Mouse (Mus musculus) left cerebral cortex, postnatal 10 days (tissue): ENCODE measurements around the gene Bcat2. TPM values are rescaled to one million over a fixed set of nuclear protein-coding genes. Genes with fewer than 3 reads are reported as not detected.

Experiments used
- DNase-seq, 2 experiments: peaks; one replicate each; pipeline ENCODE4 v3.0.0; 2021 to 2022; ENCODE audit warnings: low spot score in 2 of 2, mixed read lengths in 1 of 2; ENCODE audit errors: extremely low spot score in 1 of 2
- intact Hi-C: fragments of 180-260 bp; cut with DNase I; formaldehyde crosslinking; loops from one replicate; pipeline ENCODE4 v1.15.1; 2025
- total RNA-seq, 2 experiments: library from RNA; stranded (reverse); gene quantifications; 2 replicates each; pipeline ENCODE4 v1.2.3; 2021

Bcat2 gene
- total RNA-seq, 2 experiments from 2014 or later: 20.9 to 21.8 TPM

DNA sequence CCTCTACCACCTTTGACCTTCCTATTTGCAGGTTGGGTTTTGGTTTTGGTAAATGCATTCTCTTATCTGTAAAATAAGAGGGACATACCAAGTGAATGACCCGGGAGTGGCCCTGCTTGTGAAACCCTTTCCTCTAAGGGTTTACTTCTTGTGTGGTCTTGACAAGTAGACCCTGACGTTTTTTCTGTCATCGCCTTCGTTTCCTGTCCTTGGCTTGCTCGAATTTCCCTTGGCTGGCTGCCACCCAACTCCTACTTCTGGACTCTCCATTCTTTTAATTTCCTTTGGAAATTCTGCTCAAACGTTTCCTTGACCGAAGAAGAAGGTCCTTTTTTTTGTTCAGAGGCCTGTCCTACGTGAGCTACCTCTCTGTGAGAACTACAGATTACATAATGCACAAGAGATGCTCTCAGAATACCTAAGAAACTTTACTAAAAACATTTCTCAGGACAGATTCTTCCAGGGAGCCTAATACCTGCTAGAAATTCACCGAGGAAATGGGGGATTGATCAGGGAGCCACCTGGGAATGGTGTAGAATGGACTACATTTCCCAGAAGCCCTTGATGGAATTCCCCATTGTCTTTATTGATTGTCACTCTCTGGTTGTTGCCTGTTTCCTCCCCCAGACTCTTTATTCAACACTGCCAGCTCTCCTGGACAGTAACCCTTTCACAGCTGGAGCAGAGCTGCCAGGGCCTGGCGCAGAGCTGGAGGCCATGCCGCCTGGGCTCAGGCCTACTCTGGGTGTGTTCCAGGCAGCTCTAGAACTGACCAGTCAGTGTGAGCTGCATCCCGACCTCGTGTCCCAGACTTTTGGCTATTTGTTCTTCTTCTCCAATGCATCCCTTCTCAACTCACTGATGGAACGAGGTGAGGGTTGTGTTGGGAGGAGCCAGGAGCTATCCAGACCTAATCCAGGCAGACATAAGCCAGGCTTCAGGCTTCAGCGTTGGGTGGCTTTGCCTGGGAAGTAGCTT lies 66.0 kb downstream of the Bcat2 start:
- DNase-seq: peak in 1 of 2 experiments; percentile 73
- intact Hi-C loops: no loop called here

DNA sequence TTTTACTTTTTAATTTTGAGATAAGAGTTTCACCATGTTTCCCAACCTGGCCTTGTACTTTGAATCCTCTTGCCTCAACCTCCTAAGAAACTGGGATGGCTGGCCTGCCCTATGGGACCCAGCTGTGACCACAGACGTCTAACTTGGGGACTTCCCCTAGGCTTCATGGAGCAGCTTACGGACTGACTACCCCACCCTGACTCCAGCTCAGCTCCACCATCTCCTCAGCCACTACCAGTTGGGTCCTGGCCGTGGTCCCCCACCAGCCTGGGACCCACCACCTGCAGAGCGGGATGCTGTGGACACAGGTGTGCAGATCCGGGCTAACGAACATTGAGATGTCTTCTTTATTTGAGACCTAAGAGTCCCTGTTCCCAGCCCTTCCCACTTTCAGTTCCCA lies 67.8 kb downstream of the Bcat2 start:
- intact Hi-C loops: no loop called here
- no peak for DNase-seq

DNA sequence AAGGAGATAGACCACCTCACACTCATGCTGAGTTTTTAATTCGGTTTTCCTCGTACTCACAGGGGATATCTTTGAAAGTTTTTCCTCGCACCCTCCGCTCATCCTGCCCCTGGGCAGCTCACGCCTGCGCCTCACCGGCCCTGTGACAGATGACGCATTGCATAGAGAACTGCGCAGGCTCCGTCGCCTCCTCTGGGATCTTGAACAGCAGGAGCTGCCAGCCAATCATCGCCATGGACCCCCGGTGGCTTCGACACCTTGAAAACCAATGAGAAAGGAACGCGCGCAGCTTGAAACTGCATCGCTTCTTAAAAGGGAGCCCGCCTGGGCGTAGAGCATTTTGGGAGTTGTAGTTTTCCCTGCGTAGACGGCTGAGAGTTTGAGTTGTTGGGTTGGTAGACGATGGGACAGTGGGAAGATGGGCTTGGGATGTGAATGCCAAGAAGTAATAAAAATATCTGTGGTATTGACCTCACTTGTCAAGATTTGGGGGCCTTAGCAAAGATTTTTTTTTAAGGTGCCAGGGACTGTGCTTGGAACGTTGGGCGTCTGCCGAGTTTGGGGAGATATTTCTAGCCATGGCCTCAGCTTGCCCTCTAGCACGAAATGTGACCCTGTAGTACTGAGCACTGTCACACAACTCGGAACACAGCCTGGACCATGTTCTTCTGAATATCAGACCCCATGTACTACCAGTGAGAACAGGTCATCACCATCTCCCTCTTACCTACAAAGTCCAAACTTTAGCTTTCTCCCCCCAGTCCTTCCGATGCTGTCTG lies 68.9 kb downstream of the Bcat2 start:
- peak; percentile 96 to 97 for DNase-seq
- intact Hi-C loops: no loop called here

Other genes starting within 250 kb of the Bcat2 start
- gene Trpm4, start 236.4 kb upstream of the Bcat2 start, total RNA-seq: 10 to 100 TPM; 20.5 to 32.2 TPM
- 1 to 10 TPM in 1 of 2 experiments, under 1 TPM in 1; 0.99 to 1.3 TPM for gene Hrc, start 234.9 kb upstream of the Bcat2 start, total RNA-seq
- 100 to 1,000 TPM; 142 to 147 TPM for gene Ppfia3, start 203.1 kb upstream of the Bcat2 start, total RNA-seq
- gene Lin7b, start 199.6 kb upstream of the Bcat2 start, total RNA-seq: 100 to 1,000 TPM; 176 to 192 TPM
- 100 to 1,000 TPM; 352 to 384 TPM for gene Snrnp70, start 174.4 kb upstream of the Bcat2 start, total RNA-seq
- not detected for gene Kcna7, start 164.5 kb upstream of the Bcat2 start, total RNA-seq
- gene Ntf5, start 156.5 kb upstream of the Bcat2 start, total RNA-seq: not detected
- gene Lhb, start 149.3 kb upstream of the Bcat2 start, total RNA-seq: not detected
- 10 to 100 TPM; 16.9 to 17.3 TPM for gene Gys1, start 135.3 kb upstream of the Bcat2 start, total RNA-seq
- gene Ruvbl2, start 132.1 kb upstream of the Bcat2 start, total RNA-seq: 10 to 100 TPM; 31.3 to 41.1 TPM
- gene Ftl1, start 110.3 kb upstream of the Bcat2 start, total RNA-seq: 100 to 1,000 TPM; 445 to 456 TPM
- 10 to 100 TPM; 86.0 to 93.8 TPM for gene Bax, start 103.3 kb upstream of the Bcat2 start, total RNA-seq
- not detected for gene Tulp2, start 88.3 kb upstream of the Bcat2 start, total RNA-seq
- gene Gm45808, start 83.3 kb upstream of the Bcat2 start, total RNA-seq: not detected
- gene Dhdh, start 81.3 kb upstream of the Bcat2 start, total RNA-seq: 1 to 10 TPM; 3.0 to 3.1 TPM
- 100 to 1,000 TPM; 114 to 127 TPM for gene Nucb1, start 59.7 kb upstream of the Bcat2 start, total RNA-seq
- gene Ppp1r15a, start 43.9 kb upstream of the Bcat2 start, total RNA-seq: 10 to 100 TPM; 25.5 to 28.5 TPM
- gene Plekha4, start 43.8 kb upstream of the Bcat2 start, total RNA-seq: 1 to 10 TPM; 1.3 to 2.7 TPM
- gene Hsd17b14, start 15.3 kb upstream of the Bcat2 start, total RNA-seq: under 1 TPM in 1 of 2 experiments, not detected in 1; 0.93 TPM
- gene Fgf21, start 45.3 kb downstream of the Bcat2 start, total RNA-seq: not detected
- under 1 TPM; 0.13 to 0.30 TPM for gene Fut1, start 47.1 kb downstream of the Bcat2 start, total RNA-seq
- gene Izumo1, start 51.7 kb downstream of the Bcat2 start, total RNA-seq: not detected
- 10 to 100 TPM; 15.1 to 15.8 TPM for gene Rasip1, start 57.3 kb downstream of the Bcat2 start, total RNA-seq
- 1 to 10 TPM; 1.2 to 2.2 TPM for gene Mamstr, start 69.8 kb downstream of the Bcat2 start, total RNA-seq
- gene Fut2, start 96.2 kb downstream of the Bcat2 start, total RNA-seq: under 1 TPM; 0.18 to 0.24 TPM
- under 1 TPM; 0.45 to 0.47 TPM for gene Ntn5, start 113.9 kb downstream of the Bcat2 start, total RNA-seq
- gene Sec1, start 124.2 kb downstream of the Bcat2 start, total RNA-seq: under 1 TPM; 0.34 to 0.39 TPM
- 100 to 1,000 TPM; 152 to 154 TPM for gene Car11, start 129.7 kb downstream of the Bcat2 start, total RNA-seq
- gene Dbp, start 134.9 kb downstream of the Bcat2 start, total RNA-seq: 10 to 100 TPM; 40.9 to 51.0 TPM
- gene Rpl18, start 145.3 kb downstream of the Bcat2 start, total RNA-seq: 100 to 1,000 TPM; 437 to 456 TPM
- 10 to 100 TPM; 23.0 to 24.6 TPM for gene Sphk2, start 147.8 kb downstream of the Bcat2 start, total RNA-seq
- under 1 TPM; 0.26 to 0.39 TPM for gene Fam83e, start 151.1 kb downstream of the Bcat2 start, total RNA-seq
- not detected for gene Spaca4, start 155.7 kb downstream of the Bcat2 start, total RNA-seq
- gene Lmtk3, start 213.6 kb downstream of the Bcat2 start, total RNA-seq: 100 to 1,000 TPM; 268 to 281 TPM
- 10 to 100 TPM in 1 of 2 experiments, 1 to 10 TPM in 1; 9.7 to 11.5 TPM for gene Sult2b1, start 214.5 kb downstream of the Bcat2 start, total RNA-seq
- 100 to 1,000 TPM; 229 to 242 TPM for gene Cyth2, start 244.4 kb downstream of the Bcat2 start, total RNA-seq